Mouse (Mus musculus): ENCODE results near the gene Atp5k. TPM values are rescaled to one million over a fixed set of nuclear protein-coding genes. Genes with fewer than 3 reads are reported as not detected.

Gene Atp5k
- polyA plus RNA-seq, 1 experiment, result 1,348 TPM

DNA sequence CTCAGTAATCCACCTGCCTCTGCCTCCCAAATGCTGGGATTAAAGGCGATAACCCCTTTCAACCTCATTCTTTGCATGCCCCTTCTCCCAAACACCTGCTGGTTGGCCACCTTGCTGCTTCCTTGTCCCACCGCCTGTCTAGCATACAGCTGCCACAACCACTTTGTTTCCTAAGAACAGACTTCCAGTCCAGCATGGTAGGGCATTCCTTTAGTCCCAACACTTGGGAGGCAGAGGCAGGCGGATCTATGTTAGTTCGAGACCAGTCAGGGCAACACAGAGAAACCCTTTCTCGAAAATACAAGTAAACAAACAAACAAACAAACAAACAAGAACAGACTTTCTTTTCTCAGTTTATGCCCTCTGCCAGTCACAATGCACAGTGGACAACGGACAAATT lies 26.2 kb upstream of the Atp5k start:
- H3K4me2 ChIP-seq (ENCODE audit: low read depth), result peak overlapping the region; percentile 89
- TF ChIP-seq SRF (IDR thresholded peaks at IDR 0.05; ENCODE audit: control insufficient read depth, insufficient read length, low read depth), result no peak
- H3K79me2 ChIP-seq (ENCODE audit: control insufficient read depth, insufficient read depth), result peaks cover 42% of the 10 kb centered on the region
- peak overlapping the region; percentile 92 for H3K4me3 ChIP-seq
- no peak overlapping the region for H3ac ChIP-seq (ENCODE audit: control insufficient read depth, insufficient read length)
- no peaks in the 10 kb centered on the region for H3K27me3 ChIP-seq (ENCODE audit: control insufficient read depth, insufficient read depth, insufficient read length)
- H3K36me3 ChIP-seq (ENCODE audit: control insufficient read depth, insufficient read depth), result no peaks in the 10 kb centered on the region

DNA sequence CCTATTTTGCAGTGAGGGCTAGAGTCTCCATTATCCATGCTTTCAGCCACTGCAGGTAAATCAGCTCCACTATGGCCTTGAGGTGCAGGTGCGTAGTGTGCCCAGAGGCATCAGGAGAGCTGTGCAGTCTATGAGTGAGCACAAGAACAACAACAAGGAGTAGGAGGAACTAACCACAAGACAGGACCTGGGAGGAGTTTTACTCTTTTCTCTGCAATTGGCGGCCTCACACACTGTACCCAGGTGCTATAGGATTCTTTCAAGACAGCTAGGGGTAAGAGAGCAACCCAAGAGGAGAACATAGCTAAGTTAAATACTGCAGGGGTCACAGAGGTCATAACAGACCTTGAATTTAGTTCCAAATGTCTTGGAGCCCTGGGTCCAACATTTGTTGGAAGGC lies 24.5 kb upstream of the Atp5k start:
- Histone ChIP-seq H3K4me2 (ENCODE audit: low read depth) (no peak overlapping the region), H3K79me2 (ENCODE audit: control insufficient read depth, insufficient read depth) (peaks cover 25% of the 10 kb centered on the region), H3K36me3 (ENCODE audit: control insufficient read depth, insufficient read depth) (no peaks in the 10 kb centered on the region), H3K4me3 (no peak overlapping the region), H3K27me3 (ENCODE audit: control insufficient read depth, insufficient read depth, insufficient read length) (no peaks in the 10 kb centered on the region), H3ac (ENCODE audit: control insufficient read depth, insufficient read length) (no peak overlapping the region)
- TF ChIP-seq TCF3 (IDR thresholded peaks at IDR 0.05; ENCODE audit: insufficient read length, low read depth), result no peak
- no peak for TF ChIP-seq E2F4 (IDR thresholded peaks at IDR 0.05; ENCODE audit: insufficient read depth)
- TF ChIP-seq TCF12 (IDR thresholded peaks at IDR 0.05; ENCODE audit: insufficient read depth, poor library complexity, severe bottlenecking), result no peak
- no peak for TF ChIP-seq CEBPB (IDR thresholded peaks at IDR 0.05; ENCODE audit: insufficient read depth, poor library complexity, severe bottlenecking)
- TF ChIP-seq POLR2AphosphoS2 (IDR thresholded peaks at IDR 0.05; ENCODE audit: insufficient read length, low read depth), result no peak
- no peak for TF ChIP-seq REST (IDR thresholded peaks at IDR 0.05; ENCODE audit: insufficient read depth, insufficient read length)

DNA sequence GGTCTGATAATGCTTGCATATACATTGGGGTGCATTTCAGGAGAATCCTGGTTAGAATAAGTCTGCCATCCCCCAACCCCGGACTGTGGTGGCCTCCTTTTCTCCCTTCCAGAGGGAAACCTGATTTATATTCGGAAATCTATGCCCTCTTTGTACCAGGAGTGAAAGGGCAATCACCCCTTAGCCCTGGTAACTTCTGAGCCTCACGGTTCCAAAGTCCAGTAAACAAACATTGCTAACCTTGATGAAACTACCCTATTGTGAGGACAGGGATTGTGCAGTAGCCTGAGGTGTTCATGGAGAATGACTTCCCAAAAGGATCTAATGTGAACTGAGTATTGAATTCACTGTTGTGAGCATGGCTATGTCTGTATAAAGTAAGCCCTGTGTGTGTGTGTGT lies 19.8 kb upstream of the Atp5k start:
- Histone ChIP-seq H3K4me2 (ENCODE audit: low read depth) (no peak overlapping the region), H3K27me3 (ENCODE audit: control insufficient read depth, insufficient read depth, insufficient read length) (no peaks in the 10 kb centered on the region), H3K79me2 (ENCODE audit: control insufficient read depth, insufficient read depth) (no peaks in the 10 kb centered on the region), H3K36me3 (ENCODE audit: control insufficient read depth, insufficient read depth) (no peaks in the 10 kb centered on the region), H3ac (ENCODE audit: control insufficient read depth, insufficient read length) (no peak overlapping the region), H3K4me3 (no peak overlapping the region)
- TF ChIP-seq MAX (IDR thresholded peaks at IDR 0.05; ENCODE audit: low read depth), result no peak

DNA sequence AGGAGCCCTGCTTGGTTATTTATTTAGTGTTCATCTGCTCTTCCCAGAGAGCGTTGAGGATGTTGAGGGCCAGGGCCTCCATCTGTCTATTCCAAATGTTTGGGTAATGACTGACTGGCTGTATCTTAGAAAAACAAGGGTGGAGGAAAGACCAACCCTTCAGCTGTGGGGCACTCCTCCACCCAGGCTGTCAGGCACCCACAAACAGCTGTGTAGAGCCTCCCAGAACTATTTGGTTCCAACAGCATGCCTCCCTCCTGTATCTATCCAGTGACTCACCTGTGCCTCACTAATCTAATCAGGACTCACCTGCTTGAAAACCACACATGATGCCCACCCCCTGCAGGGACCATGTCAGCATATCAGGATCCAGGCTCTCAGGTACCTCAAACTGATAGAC lies 18.2 kb upstream of the Atp5k start:
- no peaks in the 10 kb centered on the region for H3K27me3 ChIP-seq (ENCODE audit: control insufficient read depth, insufficient read depth, insufficient read length)
- H3K36me3 ChIP-seq (ENCODE audit: control insufficient read depth, insufficient read depth), result no peaks in the 10 kb centered on the region
- no peaks in the 10 kb centered on the region for H3K79me2 ChIP-seq (ENCODE audit: control insufficient read depth, insufficient read depth)
- no peak overlapping the region for H3K4me3 ChIP-seq
- no peak overlapping the region for H3K4me2 ChIP-seq (ENCODE audit: low read depth)
- TF ChIP-seq POLR2A (IDR thresholded peaks at IDR 0.05; ENCODE audit: insufficient read length, low read depth) (no peak), USF1 (IDR thresholded peaks at IDR 0.05; ENCODE audit: low read depth) (no peak), MYOD1 (IDR thresholded peaks at IDR 0.05; ENCODE audit: control insufficient read depth in 1 of 3, insufficient read length in 2 of 3, low read depth in 2 of 3) (peak; percentile 61 to 88 (median 63)), TCF12 (IDR thresholded peaks at IDR 0.05; ENCODE audit: insufficient read depth, poor library complexity, severe bottlenecking) (peak; percentile 85), POLR2AphosphoS2 (IDR thresholded peaks at IDR 0.05; ENCODE audit: insufficient read length, low read depth) (no peak), REST (IDR thresholded peaks at IDR 0.05; ENCODE audit: insufficient read depth, insufficient read length) (no peak), E2F4 (IDR thresholded peaks at IDR 0.05; ENCODE audit: insufficient read depth) (no peak), TCF3 (IDR thresholded peaks at IDR 0.05; ENCODE audit: insufficient read length, low read depth) (peak; percentile 57), CEBPB (IDR thresholded peaks at IDR 0.05; ENCODE audit: insufficient read depth, poor library complexity, severe bottlenecking) (no peak), MAX (IDR thresholded peaks at IDR 0.05; ENCODE audit: low read depth) (no peak), MYOG (IDR thresholded peaks at IDR 0.05; ENCODE audit: control insufficient read depth in 1 of 3, insufficient read depth in 1 of 3, insufficient read length in 2 of 3, low read depth in 2 of 3) (peak; percentile 67 to 95 (median 91)), SRF (IDR thresholded peaks at IDR 0.05; ENCODE audit: control insufficient read depth, insufficient read length, low read depth) (no peak)
- no peak overlapping the region for H3ac ChIP-seq (ENCODE audit: control insufficient read depth, insufficient read length)

DNA sequence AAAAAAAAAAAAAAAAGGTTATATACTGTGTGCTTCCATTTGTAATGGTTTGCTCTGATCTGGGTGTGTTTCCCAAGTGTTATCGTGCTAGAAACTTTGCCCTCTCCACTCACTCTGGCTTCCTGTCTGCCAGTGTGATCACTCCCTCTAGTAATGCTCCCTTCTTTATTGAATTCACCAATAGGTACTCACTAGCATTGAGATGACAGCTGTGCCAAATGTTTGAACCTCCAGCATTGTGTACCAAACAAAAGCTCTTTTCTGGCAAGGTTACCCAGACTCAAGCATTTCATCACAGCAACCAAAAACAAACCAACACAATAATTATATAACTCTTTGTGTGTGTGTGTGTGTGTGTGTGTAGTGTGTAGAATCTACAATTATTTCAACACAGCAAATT lies 17.4 kb upstream of the Atp5k start:
- Histone ChIP-seq H3K4me3 (no peak overlapping the region), H3K4me2 (ENCODE audit: low read depth) (no peak overlapping the region), H3K36me3 (ENCODE audit: control insufficient read depth, insufficient read depth) (no peaks in the 10 kb centered on the region), H3K27me3 (ENCODE audit: control insufficient read depth, insufficient read depth, insufficient read length) (no peaks in the 10 kb centered on the region), H3K79me2 (ENCODE audit: control insufficient read depth, insufficient read depth) (no peaks in the 10 kb centered on the region), H3ac (ENCODE audit: control insufficient read depth, insufficient read length) (no peak overlapping the region)
- TF ChIP-seq POLR2AphosphoS2 (IDR thresholded peaks at IDR 0.05; ENCODE audit: insufficient read length, low read depth) (no peak), SRF (IDR thresholded peaks at IDR 0.05; ENCODE audit: control insufficient read depth, insufficient read length, low read depth) (no peak), TCF3 (IDR thresholded peaks at IDR 0.05; ENCODE audit: insufficient read length, low read depth) (no peak), POLR2A (IDR thresholded peaks at IDR 0.05; ENCODE audit: insufficient read length, low read depth) (no peak), TCF12 (IDR thresholded peaks at IDR 0.05; ENCODE audit: insufficient read depth, poor library complexity, severe bottlenecking) (no peak), MYOD1 (IDR thresholded peaks at IDR 0.05; ENCODE audit: control insufficient read depth in 1 of 3, insufficient read length in 2 of 3, low read depth in 2 of 3) (no peak), E2F4 (IDR thresholded peaks at IDR 0.05; ENCODE audit: insufficient read depth) (no peak), CEBPB (IDR thresholded peaks at IDR 0.05; ENCODE audit: insufficient read depth, poor library complexity, severe bottlenecking) (no peak), MAX (IDR thresholded peaks at IDR 0.05; ENCODE audit: low read depth) (no peak), USF1 (IDR thresholded peaks at IDR 0.05; ENCODE audit: low read depth) (no peak), MYOG (IDR thresholded peaks at IDR 0.05; ENCODE audit: control insufficient read depth in 1 of 3, insufficient read depth in 1 of 3, insufficient read length in 2 of 3, low read depth in 2 of 3) (no peak), REST (IDR thresholded peaks at IDR 0.05; ENCODE audit: insufficient read depth, insufficient read length) (no peak)
